Mouse (Mus musculus) spleen, postnatal 14 days (tissue): ENCODE measurements around the gene Synpo2l.
A peak's percentile ranks its signal among the peaks of the same experiment; 100 is the strongest.
"Not testable (repeated sequence)": the region's sequence is repeated elsewhere in the genome, so short reads cannot be mapped to it uniquely, and the experiment has no call there.

Experiments used
- DNase-seq, 2 experiments: peaks; one replicate each; pipeline ENCODE4 v3.0.0; 2021 to 2022; ENCODE audit warnings: low spot score in 2 of 2

Gene Synpo2l

GRCm38 (mm10) chr14:20640644-20641437 is 27.3 kb downstream of the Synpo2l start, which contains the start of gene Usp54:
Gene Usp54 (minus strand): TSS chr14:20641063.
- DNase-seq, result peak; percentile 97 to 98

- DNase-seq, result peak in 1 of 2 experiments; percentile 31
These were observed 28.1 kb downstream of the Synpo2l start for GRCm38 (mm10) chr14:20639918-20640619.

- DNase-seq, result no peak
These were observed 29.5 kb downstream of the Synpo2l start for GRCm38 (mm10) chr14:20638702-20639101.

- DNase-seq, result no peak
These were observed 30.2 kb downstream of the Synpo2l start for GRCm38 (mm10) chr14:20637818-20638574.

- not testable (repeated sequence) for DNase-seq
These were observed 31.2 kb downstream of the Synpo2l start for GRCm38 (mm10) chr14:20636968-20637367.

GRCm38 (mm10) chr14:20635546-20635945 is 32.6 kb downstream of the Synpo2l start:
- DNase-seq, result no peak

GRCm38 (mm10) chr14:20631253-20631652 is 36.9 kb downstream of the Synpo2l start:
- DNase-seq, result no peak

GRCm38 (mm10) chr14:20626971-20627370 is 41.2 kb downstream of the Synpo2l start:
- no peak for DNase-seq

- DNase-seq, result no peak
These were observed 41.7 kb downstream of the Synpo2l start for GRCm38 (mm10) chr14:20626447-20626846.

- DNase-seq, result no peak
These were observed 45.2 kb downstream of the Synpo2l start for GRCm38 (mm10) chr14:20622907-20623306.

GRCm38 (mm10) chr14:20622412-20622811 is 45.7 kb downstream of the Synpo2l start:
- DNase-seq, result no peak

- DNase-seq, result no peak
These were observed 46.3 kb downstream of the Synpo2l start for GRCm38 (mm10) chr14:20621903-20622302.

- DNase-seq, result no peak
These were observed 49.0 kb downstream of the Synpo2l start for GRCm38 (mm10) chr14:20619131-20619530.

GRCm38 (mm10) chr14:20618211-20618610 is 49.9 kb downstream of the Synpo2l start:
- no peak for DNase-seq

GRCm38 (mm10) chr14:20616421-20616820 is 51.7 kb downstream of the Synpo2l start:
- no peak for DNase-seq

GRCm38 (mm10) chr14:20615075-20615474 is 53.1 kb downstream of the Synpo2l start:
- DNase-seq, result no peak

- DNase-seq, result no peak
These were observed 55.3 kb downstream of the Synpo2l start for GRCm38 (mm10) chr14:20612820-20613219.

- no peak for DNase-seq
These were observed 58.0 kb downstream of the Synpo2l start for GRCm38 (mm10) chr14:20610146-20610545.

GRCm38 (mm10) chr14:20609519-20609918 is 58.6 kb downstream of the Synpo2l start:
- no peak for DNase-seq
